Mouse (Mus musculus): ENCODE results near the gene Slc39a11.

DNA sequence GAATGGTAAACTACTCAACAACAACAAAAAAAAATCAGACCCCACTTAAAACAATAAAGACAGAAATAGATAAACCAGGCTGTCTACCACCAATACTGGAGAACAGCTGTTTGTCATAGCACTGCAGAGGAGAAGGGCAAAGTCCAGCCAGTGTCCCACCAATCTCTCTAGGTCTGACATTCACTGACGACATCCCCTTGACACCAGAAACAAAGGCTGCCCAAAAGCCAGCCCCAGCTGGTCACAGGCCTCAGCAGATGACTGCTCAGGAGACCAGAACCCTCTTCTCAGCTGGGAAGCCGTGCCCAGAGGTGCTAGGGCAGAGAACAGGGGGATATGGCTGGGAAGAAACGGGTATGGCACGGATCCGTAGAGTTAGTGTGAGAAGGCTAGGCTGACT lies 174.4 kb downstream of the Slc39a11 start:
- TF ChIP-seq POLR2AphosphoS5 (IDR thresholded peaks at IDR 0.05; ENCODE audit: insufficient replicate concordance, low read depth, low read length) (no peak), CTCF (IDR thresholded peaks at IDR 0.05; ENCODE audit: low read depth, low read length) (no peak), TAL1 (conservative IDR thresholded peaks at IDR 0.05; ENCODE audit: low read depth, low read length) (no peak)
